Mouse (Mus musculus) kidney, adult 2 months (tissue): ENCODE data around the gene Limch1. TPM values are rescaled to one million over a fixed set of nuclear protein-coding genes. Genes with fewer than 3 reads are reported as not detected.
A peak's percentile ranks its signal among the peaks of the same experiment; 100 is the strongest.

Source experiments
- DNase-seq: peaks from one replicate; pipeline ENCODE4 v3.0.0; 2021
- H3K27ac ChIP-seq: fragments of 200-500 bp; 2 replicates; pipeline ENCODE4 v1.5.1; 2012; ENCODE audit warnings: low read depth, low read length, control low read depth, inconsistent platforms; ENCODE audit not compliant: insufficient read depth
- H3K27me3 ChIP-seq: fragments of 200-500 bp; replicated peaks from 2 replicates; pipeline ENCODE4 v1.6.1; 2012; ENCODE audit warnings: mild to moderate bottlenecking, moderate library complexity, low read length, inconsistent platforms; ENCODE audit not compliant: control insufficient read depth, insufficient read depth
- H3K36me3 ChIP-seq: fragments of 200-500 bp; 2 replicates; pipeline ENCODE4 v1.6.1; 2012; ENCODE audit warnings: mild to moderate bottlenecking, moderate library complexity, low read length, inconsistent platforms; ENCODE audit not compliant: control insufficient read depth, insufficient read depth
- H3K4me1 ChIP-seq: fragments of 200-500 bp; 2 replicates; pipeline ENCODE4 v1.6.1; 2011; ENCODE audit warnings: low read length; ENCODE audit not compliant: control insufficient read depth, insufficient read depth
- H3K4me3 ChIP-seq: fragments of 200-500 bp; 2 replicates; pipeline ENCODE4 v1.5.1; 2011; ENCODE audit warnings: mild to moderate bottlenecking, low read depth, low read length, control low read depth; ENCODE audit not compliant: insufficient read depth
- CTCF ChIP-seq: fragments of 200-500 bp; conservative IDR thresholded peaks from 2 replicates; pipeline ENCODE4 v1.5.1; 2011; ENCODE audit warnings: low read depth, mild to moderate bottlenecking, control low read depth, low read length, moderate library complexity, mixed read lengths; ENCODE audit not compliant: insufficient read depth, insufficient read length
- POLR2A ChIP-seq: fragments of 200-500 bp; IDR thresholded peaks from one replicate; pipeline ENCODE4 v1.6.1; 2011; ENCODE audit warnings: low read depth, low read length, control low read depth
- WGBS: fragments of 180-500 bp; shearing (Covaris S2); methylation state at CpG from one replicate; pipeline ENCODE4 v1.1.7; 2018; 5-methylcytosine and 5-hydroxymethylcytosine counted together
- polyA plus RNA-seq: library from polyadenylated mRNA; depleted of rRNA; stranded (reverse); fragments of >200 nt; gene quantifications from 2 replicates; pipeline ENCODE4 v1.2.3, GENCODE M21; 2012; rRNA removed

Gene Limch1
- polyA plus RNA-seq, result 21.5 and 27.0 TPM in 2 replicates

DNA sequence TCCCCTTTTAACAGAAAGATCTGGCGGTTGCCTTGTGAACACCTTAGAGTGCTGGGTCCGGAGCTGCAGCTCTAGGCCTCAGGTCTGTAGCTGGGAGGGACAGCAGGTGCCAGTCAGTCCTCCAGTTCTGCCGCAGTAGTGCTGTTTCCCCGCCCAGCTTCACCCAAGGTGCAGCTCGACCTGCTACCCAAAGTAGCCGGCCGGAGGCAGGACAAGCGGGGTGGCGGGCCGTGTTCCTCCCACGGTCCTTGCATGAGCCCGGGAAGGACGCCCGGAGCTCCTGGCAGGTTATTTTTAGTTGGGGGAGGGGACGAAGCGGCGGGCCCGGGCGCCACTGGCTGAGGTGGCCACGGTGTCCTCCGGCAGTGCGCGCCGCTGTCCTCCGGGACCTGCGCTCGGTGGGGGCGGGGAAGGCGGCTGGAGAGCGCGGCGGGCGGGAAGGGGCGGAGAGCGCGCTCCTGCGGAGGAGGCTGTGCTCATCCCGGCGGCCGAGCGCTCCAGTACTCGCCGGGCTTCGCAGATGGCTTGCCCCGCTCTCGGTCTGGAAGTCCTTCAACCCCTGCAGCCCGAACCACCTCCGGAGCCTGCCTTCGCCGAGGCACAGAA is at the start of gene Limch1:
Gene Limch1, plus strand, starts transcription at position 438 of the 606 bp plus-strand sequence.
- peak within 1 kb of the TSS; percentile 86 for H3K4me3 ChIP-seq
- H3K27me3 ChIP-seq, result no peaks in the 10 kb centered on the region
- no peak for TF ChIP-seq CTCF
- peak; percentile 16 for TF ChIP-seq POLR2A
- no peaks in the 10 kb centered on the region for H3K36me3 ChIP-seq
- DNase-seq, result peak; percentile 87
- H3K4me1 ChIP-seq, result peaks cover 12% of the 10 kb centered on the region; the same call in 1 of the 2 replicates
- WGBS, result 2% methylated on average over 50 of the region's 50 CpGs
- peak within 1 kb of the TSS; percentile 72 for H3K27ac ChIP-seq

DNA sequence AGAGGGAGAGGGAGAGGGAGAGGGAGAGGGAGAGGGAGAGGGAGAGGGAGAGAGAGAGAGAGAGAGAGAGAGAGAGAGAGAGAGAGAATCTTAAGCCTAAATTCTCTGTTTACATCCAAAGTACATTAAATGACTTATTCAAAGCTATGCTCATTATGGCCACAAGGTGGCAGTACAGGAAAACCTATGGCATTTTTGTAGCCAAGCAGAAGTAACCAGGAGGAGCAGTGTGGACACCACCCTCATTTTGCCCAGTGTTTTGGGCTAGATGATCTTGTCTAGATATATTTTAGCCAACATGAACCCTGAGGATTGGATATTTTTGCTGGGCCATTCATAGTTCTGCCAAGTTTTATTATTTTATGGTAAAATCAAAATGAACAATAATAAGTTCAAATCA is 48.5 kb upstream of the Limch1 start:
- Histone ChIP-seq H3K36me3 (no peaks in the 10 kb centered on the region), H3K27ac (no peak overlapping the region), H3K27me3 (no peaks in the 10 kb centered on the region), H3K4me3 (no peak overlapping the region), H3K4me1 (no peaks in the 10 kb centered on the region)
- no peak for TF ChIP-seq POLR2A
- TF ChIP-seq CTCF, result peak; percentile 60
- DNase-seq, result peak; percentile 65

DNA sequence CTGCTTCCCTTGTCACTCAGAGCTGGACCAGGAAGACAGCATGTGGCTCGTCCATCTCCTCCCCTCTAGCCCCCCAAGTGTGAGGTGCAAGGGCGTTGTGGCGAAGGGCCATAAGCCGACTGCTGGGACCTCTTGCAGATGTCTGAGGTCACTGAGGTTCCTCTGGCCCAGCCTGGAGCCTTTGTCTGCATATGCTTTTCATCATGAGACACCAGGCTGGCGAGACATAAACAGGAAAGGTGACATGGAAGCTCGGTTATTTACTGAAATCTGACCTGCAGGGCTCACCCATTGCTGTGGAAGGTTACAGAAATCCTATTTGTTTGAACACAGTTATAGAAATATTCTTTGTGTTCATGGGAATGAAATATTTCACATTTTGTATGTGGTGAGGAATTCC is 45.7 kb upstream of the Limch1 start:
- DNase-seq, result no peak
- Histone ChIP-seq H3K36me3 (no peaks in the 10 kb centered on the region), H3K4me3 (no peak overlapping the region), H3K27me3 (no peaks in the 10 kb centered on the region), H3K4me1 (no peaks in the 10 kb centered on the region), H3K27ac (no peak overlapping the region)
- 65% methylated on average over 6 of the region's 6 CpGs for WGBS
- no peak for TF ChIP-seq POLR2A
- no peak for TF ChIP-seq CTCF

DNA sequence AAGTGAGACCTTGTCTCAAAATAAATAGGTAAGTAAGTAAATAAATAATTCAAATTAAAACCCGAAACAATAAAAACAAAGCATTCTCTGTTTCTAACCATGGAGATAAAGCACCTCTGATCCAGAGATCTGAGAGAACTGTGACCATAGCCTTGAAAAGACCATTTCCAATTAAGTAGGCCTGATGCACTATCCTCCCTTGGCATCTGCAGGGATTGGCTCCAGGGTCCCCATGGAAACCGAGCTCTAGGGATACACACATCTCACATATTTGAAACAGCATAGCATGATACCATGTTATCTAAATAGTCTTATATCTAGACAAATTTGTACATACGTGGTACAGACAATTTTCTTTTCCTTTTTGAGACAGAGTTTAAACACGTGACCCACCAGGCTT is 43.7 kb upstream of the Limch1 start:
- 97% methylated on average over 4 of the region's 4 CpGs for WGBS
- Histone ChIP-seq H3K4me3 (no peak overlapping the region), H3K36me3 (no peaks in the 10 kb centered on the region), H3K27me3 (no peaks in the 10 kb centered on the region), H3K4me1 (no peaks in the 10 kb centered on the region), H3K27ac (no peak overlapping the region)
- TF ChIP-seq CTCF (no peak), POLR2A (no peak)
- no peak for DNase-seq

DNA sequence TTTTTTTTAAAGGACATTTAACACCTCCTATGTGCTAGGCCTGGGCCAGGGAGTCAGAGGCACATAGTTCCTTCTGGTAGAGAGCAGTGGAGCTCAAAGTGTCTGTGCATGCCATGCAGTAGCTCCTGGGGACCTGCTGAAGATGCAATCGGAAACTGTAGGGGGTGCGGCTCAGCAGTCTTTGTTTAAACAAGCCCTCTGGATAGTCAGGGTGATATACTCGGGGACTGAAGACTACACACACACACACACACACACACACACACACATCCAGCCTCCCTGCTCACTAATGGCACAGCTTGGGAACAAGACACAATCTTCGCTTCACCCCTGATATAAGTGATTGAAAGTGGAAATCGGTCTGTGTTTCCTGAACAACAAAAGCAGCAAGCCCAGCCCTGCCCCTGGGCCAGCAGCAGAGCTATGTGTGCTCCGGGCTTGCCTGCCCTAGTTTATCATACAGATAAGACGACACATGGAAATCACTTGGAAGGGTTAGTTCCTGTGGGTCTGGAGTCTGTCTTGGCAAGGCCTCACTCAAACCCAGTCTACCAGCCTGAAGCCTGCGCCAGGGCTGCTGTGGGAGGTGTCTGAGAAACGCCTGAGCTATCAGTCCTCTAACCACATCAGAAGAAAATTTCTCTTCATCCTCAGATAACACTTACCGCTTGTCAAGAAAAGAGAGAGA is 42.2 kb upstream of the Limch1 start:
- TF ChIP-seq CTCF (no peak), POLR2A (no peak)
- no peaks in the 10 kb centered on the region for H3K4me1 ChIP-seq
- H3K4me3 ChIP-seq, result no peak overlapping the region
- H3K27me3 ChIP-seq, result no peaks in the 10 kb centered on the region
- H3K27ac ChIP-seq, result no peak overlapping the region
- H3K36me3 ChIP-seq, result no peaks in the 10 kb centered on the region
- no peak for DNase-seq
- 68% methylated on average over 10 of the region's 10 CpGs for WGBS

DNA sequence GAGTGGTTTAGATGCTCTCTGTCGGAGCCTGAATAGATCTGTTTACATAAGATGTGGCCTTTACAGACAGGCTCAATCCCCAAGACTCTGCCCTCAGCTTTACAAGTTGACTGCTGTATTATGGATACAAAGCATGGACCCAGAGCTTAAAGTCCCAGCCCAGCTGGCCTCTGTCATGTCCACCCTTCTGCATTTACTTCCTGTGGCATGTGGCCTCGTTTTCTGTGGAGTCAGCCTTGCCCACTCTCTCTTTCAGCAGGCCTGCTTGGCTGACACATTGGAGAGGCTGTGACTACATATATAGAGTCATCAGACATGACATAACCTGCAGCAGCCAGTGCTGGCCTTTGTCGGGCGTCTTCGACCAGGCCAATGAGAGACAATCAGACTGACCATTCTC is 37.8 kb upstream of the Limch1 start:
- Histone ChIP-seq H3K36me3 (no peaks in the 10 kb centered on the region), H3K4me1 (no peaks in the 10 kb centered on the region), H3K27ac (no peak overlapping the region), H3K27me3 (no peaks in the 10 kb centered on the region), H3K4me3 (no peak overlapping the region)
- no peak for DNase-seq
- WGBS, result 89% methylated on average over 5 of the region's 5 CpGs
- no peak for TF ChIP-seq CTCF
- no peak for TF ChIP-seq POLR2A

DNA sequence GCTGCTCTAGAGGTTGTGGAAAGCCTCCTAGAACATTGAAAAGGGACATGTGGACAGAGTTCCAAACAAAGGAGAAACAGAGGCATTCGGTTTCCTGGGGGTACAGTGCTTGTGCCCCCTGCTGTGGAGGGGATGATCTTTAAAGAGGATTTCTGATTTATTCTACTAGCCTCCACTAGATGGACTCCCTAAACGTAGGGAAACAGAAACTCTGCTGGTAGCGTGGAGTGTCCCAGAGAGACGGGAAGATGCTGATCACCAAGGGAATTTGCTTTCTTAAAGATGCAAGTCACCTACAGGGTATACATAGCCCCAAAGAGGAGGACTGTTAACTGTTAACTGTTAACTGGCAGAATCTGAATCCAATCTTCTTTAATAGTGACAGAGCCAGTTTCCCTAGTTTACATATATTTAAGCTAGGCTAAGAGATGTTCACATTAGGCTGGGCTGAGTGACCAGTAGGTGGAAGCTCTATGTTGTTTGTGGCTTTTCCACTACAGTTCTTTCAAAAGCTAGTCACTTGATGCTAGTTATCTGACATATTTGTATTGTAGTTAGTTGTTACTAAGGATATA is 35.1 kb upstream of the Limch1 start:
- no peaks in the 10 kb centered on the region for H3K36me3 ChIP-seq
- peak; percentile 32 for DNase-seq
- TF ChIP-seq CTCF (no peak; the same call in 1 of the 2 replicates), POLR2A (no peak)
- H3K4me1 ChIP-seq, result no peaks in the 10 kb centered on the region
- no peak overlapping the region for H3K27ac ChIP-seq
- H3K27me3 ChIP-seq, result no peaks in the 10 kb centered on the region
- 11% methylated on average over 4 of the region's 4 CpGs for WGBS
- no peak overlapping the region for H3K4me3 ChIP-seq
